Mouse (Mus musculus) small intestine, adult 2 months (tissue): ENCODE data around the gene Gtpbp10.

Experiments used
- CTCF ChIP-seq: fragments of 200-500 bp; IDR thresholded peaks from 2 replicates; pipeline ENCODE4 v1.5.1; 2012; ENCODE audit warnings: low read depth, mild to moderate bottlenecking, control low read depth, inconsistent platforms, low read length, moderate library complexity, mixed read lengths; ENCODE audit not compliant: insufficient replicate concordance, insufficient read length; ENCODE audit errors: extremely low read depth
- POLR2A ChIP-seq: fragments of 200-500 bp; IDR thresholded peaks from 2 replicates; pipeline ENCODE4 v1.6.1; 2012; ENCODE audit warnings: low read depth, mild to moderate bottlenecking, control low read depth, inconsistent platforms, low read length, moderate library complexity

- no peak for TF ChIP-seq POLR2A
- TF ChIP-seq CTCF: no peak
Measured at GRCm38 (mm10) chr5:5559798-5560197, 460 bp upstream of the Gtpbp10 start.
